Comparison of ENCODE assay signal across 16 mouse cellular contexts in genomic region chr5:37932086-37932759, GRCm38 (mm10).
A peak's percentile ranks its signal among the peaks of the same experiment; 100 is the strongest.
DNase-seq lines count a peak whose midpoint lies in the region; ATAC-seq and TF ChIP-seq lines count a peak whose summit lies in the region.
"Had no signal": no experiment of that assay in that cellular context is flagged by ENCODE, and none has a peak within 500 bp of the region (broad histone marks: within the 10 kb centered on the region; RNA-seq: fewer than 3 reads in every experiment).

No protein-coding gene starts in this region.

- H3K27me3 ChIP-seq in kidney, adult 2 months (replicated peaks; ENCODE audit: control insufficient read depth, insufficient read depth, low read length) = no peaks in the 10 kb centered on the region
- H3K27me3 ChIP-seq in lung, embryonic 16.5 days (ENCODE audit: control insufficient read depth, insufficient read depth, low read depth, low read length) = no peaks in the 10 kb centered on the region

- no peak overlapping the region for H3K4me2 ChIP-seq in lung, embryonic 16.5 days (ENCODE audit: low read depth, low read length)
- H3K4me2 ChIP-seq: hindbrain, embryonic 14.5 days had no signal

- no peak overlapping the region for H3K27ac ChIP-seq in kidney, adult 2 months (ENCODE audit: insufficient read depth, low read depth, low read length)
- no peak overlapping the region for H3K27ac ChIP-seq in lung, embryonic 16.5 days (ENCODE audit: low read length)
- 0 out of 2 replicates have a peak overlapping the region, but pooled peaks have one; percentile 5 for H3K27ac ChIP-seq in brown adipose tissue, adult 24 weeks (replicated peaks; ENCODE audit: low read depth, low read length)
- H3K27ac ChIP-seq: hindbrain, embryonic 14.5 days; liver, embryonic 14.5 days had no signal

- no peak for TF ChIP-seq CTCF in kidney, adult 2 months (conservative IDR thresholded peaks at IDR 0.05; ENCODE audit: insufficient read depth, insufficient read length, low read depth, low read length)

- ATAC-seq in lung, embryonic 16.5 days (ENCODE audit: low read depth) = peak; percentile 62
- no peak for ATAC-seq in megakaryocyte-erythroid progenitor cell, adult 5-6 weeks (replicated peaks; ENCODE audit: low FRiP score, low TSS enrichment, poor library complexity, severe bottlenecking)
- ATAC-seq: midbrain, embryonic 16.5 days had no signal

- DNase-seq in kidney, adult 2 months = peak; percentile 4
- no peak for DNase-seq in kidney, adult 9 months
- no peak for DNase-seq in lung, postnatal 14 days
- peak; percentile 35 for DNase-seq in layer of hippocampus, adult 9-10 months (ENCODE audit: low spot score)
- DNase-seq in adrenal gland, postnatal 14 days = no peak
- DNase-seq: cerebellum, adult 9-10 months; gastrocnemius, postnatal 10 days; kidney, adult 8-10 months; right cerebral cortex, postnatal 4 days; thymus, postnatal 14 days had no signal

- no peak overlapping the region for H3K9ac ChIP-seq in lung, embryonic 16.5 days (ENCODE audit: low read length)
- H3K9ac ChIP-seq: hindbrain, embryonic 14.5 days; liver, embryonic 14.5 days had no signal

- 62% methylated on average over 10 of the region's 10 CpGs for WGBS in kidney, adult 2 months
- WGBS in lung, embryonic 16.5 days = 51% methylated on average over 10 of the region's 10 CpGs

- H3K4me3 ChIP-seq in kidney, adult 2 months (ENCODE audit: insufficient read depth, low read depth, low read length) = no peak overlapping the region
- H3K4me3 ChIP-seq in lung, embryonic 16.5 days (ENCODE audit: low read length) = no peak overlapping the region
- no peak overlapping the region for H3K4me3 ChIP-seq in brown adipose tissue, adult 24 weeks (ENCODE audit: insufficient read depth, low read depth, low read length)

- no peak for TF ChIP-seq POLR2A in kidney, adult 2 months (IDR thresholded peaks at IDR 0.05; ENCODE audit: low read depth, low read length)

- no peaks in the 10 kb centered on the region for H3K36me3 ChIP-seq in kidney, adult 2 months (ENCODE audit: control insufficient read depth, insufficient read depth, low read length)
- H3K36me3 ChIP-seq in lung, embryonic 16.5 days (ENCODE audit: control insufficient read depth, insufficient read depth, low read length) = no peaks in the 10 kb centered on the region

- no peaks in the 10 kb centered on the region for H3K9me3 ChIP-seq in lung, embryonic 16.5 days (ENCODE audit: control insufficient read depth, low read length)

- H3K4me1 ChIP-seq in kidney, adult 2 months (ENCODE audit: control insufficient read depth, insufficient read depth, low read length) = no peaks in the 10 kb centered on the region
- peaks cover 6% of the 10 kb centered on the region for H3K4me1 ChIP-seq in lung, embryonic 16.5 days (replicated peaks; ENCODE audit: control insufficient read depth, insufficient read depth, low read length)
- no peaks in the 10 kb centered on the region; the same call in 1 of the 2 replicates for H3K4me1 ChIP-seq in brown adipose tissue, adult 24 weeks (ENCODE audit: control insufficient read depth, insufficient read depth, insufficient read length, low read length)

Comparison
In these comparisons a context has a peak if more than half of its experiments do, and no peak if none do; other contexts are left out.
1. DNase-seq: peak in kidney, adult 2 months (single experiment) and layer of hippocampus, adult 9-10 months (single experiment); none in kidney, adult 9 months (single experiment), lung, postnatal 14 days (single experiment) and adrenal gland, postnatal 14 days (single experiment).